Mouse (Mus musculus): ENCODE results near the gene Slc17a7. TPM values are rescaled to one million over a fixed set of nuclear protein-coding genes. Genes with fewer than 3 reads are reported as not detected.

Slc17a7 gene
- polyA plus RNA-seq, 1 experiment from 2014 or later, result not detected

DNA sequence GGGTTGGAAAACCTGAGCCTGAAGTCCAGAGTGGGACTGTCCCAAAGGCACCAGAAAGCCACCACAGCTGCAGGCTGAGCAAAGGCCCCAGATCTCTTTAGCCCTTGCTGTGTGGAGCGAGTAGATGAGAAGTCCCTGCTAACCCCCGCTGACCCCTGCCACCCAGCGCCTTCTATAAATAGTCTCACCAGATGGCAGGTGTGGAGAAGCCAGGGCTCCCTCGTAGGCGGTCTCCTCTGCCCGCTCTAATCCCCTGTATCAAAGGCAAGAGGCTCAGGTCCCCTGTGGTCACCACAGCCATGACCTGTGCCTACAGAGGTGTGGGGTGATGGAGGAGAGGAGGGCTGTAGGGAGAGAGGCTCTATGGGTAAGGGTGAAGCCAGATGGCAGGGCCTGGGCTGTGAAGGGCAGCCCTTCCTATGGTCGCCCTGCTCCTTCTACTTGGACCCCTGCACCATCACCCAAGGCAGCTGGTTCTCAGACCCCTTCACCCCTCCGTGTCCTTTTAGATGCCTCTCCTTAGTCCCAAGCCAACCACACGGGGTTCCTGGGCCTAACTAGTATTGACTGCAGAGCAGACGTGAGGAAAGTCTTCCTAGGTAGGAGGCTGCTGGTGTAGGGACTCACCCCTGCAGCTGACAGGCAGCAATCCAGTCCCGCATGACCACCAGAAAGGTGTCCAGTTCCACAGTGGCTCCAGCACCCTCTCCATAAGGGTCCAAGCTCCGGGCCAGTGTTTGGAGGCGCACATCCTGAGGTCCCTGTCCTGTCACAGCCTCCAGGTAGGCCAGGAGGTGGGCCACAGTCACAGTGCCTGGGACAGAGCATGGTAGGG, 31.8 kb downstream of the Slc17a7 start:
- Histone ChIP-seq H3K27me3 (ENCODE audit: control insufficient read depth, insufficient read depth, low read length) (no peaks in the 10 kb centered on the region), H3K36me3 (ENCODE audit: control insufficient read depth, insufficient read depth, low read length) (no peaks in the 10 kb centered on the region), H3K9me3 (ENCODE audit: control insufficient read depth, low read length) (no peaks in the 10 kb centered on the region), H3K27ac (replicated peaks) (no peak overlapping the region), H3K4me2 (replicated peaks; ENCODE audit: low read depth) (no peak overlapping the region), H3K4me1 (replicated peaks; ENCODE audit: control insufficient read depth, insufficient read depth) (no peaks in the 10 kb centered on the region), H3K9ac (ENCODE audit: low read length) (no peak overlapping the region), H3K4me3 (ENCODE audit: low read depth, low read length) (no peak overlapping the region)
- no peak for ATAC-seq (ENCODE audit: low FRiP score, low TSS enrichment)
- 65% methylated on average over 13 of the region's 13 CpGs for WGBS
- TF ChIP-seq CTCF (IDR thresholded peaks at IDR 0.05; ENCODE audit: low read depth), result no peak
- TF ChIP-seq EP300 (optimal IDR thresholded peaks at IDR 0.05), result no peak
- DNase-seq (ENCODE audit: low spot score), result no peak

DNA sequence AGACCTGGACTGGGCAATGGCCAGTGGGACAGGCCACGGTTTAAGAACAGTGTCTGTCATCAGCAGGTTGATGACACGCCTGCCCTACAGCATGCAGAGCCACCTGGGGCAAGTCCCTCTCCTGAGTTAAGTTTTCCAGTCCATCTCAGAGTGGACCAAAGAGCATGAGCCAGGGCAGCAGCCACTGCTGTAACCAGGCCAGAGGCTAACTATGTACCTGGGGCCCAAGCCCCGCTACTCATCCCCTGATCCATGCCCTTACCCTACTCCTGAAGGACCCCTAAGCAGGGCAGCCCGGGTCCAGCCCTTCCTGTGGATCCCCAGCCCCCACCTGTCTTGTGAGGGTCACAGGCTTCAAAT, 32.4 kb downstream of the Slc17a7 start:
- no peak overlapping the region for H3K4me3 ChIP-seq (ENCODE audit: low read depth, low read length)
- H3K4me1 ChIP-seq (replicated peaks; ENCODE audit: control insufficient read depth, insufficient read depth), result no peaks in the 10 kb centered on the region
- 86% methylated on average over 4 of the region's 4 CpGs for WGBS
- no peaks in the 10 kb centered on the region for H3K36me3 ChIP-seq (ENCODE audit: control insufficient read depth, insufficient read depth, low read length)
- H3K4me2 ChIP-seq (replicated peaks; ENCODE audit: low read depth), result no peak overlapping the region
- H3K27ac ChIP-seq (replicated peaks), result no peak overlapping the region
- TF ChIP-seq EP300 (optimal IDR thresholded peaks at IDR 0.05) (no peak), CTCF (IDR thresholded peaks at IDR 0.05; ENCODE audit: low read depth) (no peak)
- no peak for ATAC-seq (ENCODE audit: low FRiP score, low TSS enrichment)
- H3K9ac ChIP-seq (ENCODE audit: low read length), result no peak overlapping the region
- DNase-seq (ENCODE audit: low spot score), result no peak
- no peaks in the 10 kb centered on the region for H3K27me3 ChIP-seq (ENCODE audit: control insufficient read depth, insufficient read depth, low read length)
- no peaks in the 10 kb centered on the region for H3K9me3 ChIP-seq (ENCODE audit: control insufficient read depth, low read length)

DNA sequence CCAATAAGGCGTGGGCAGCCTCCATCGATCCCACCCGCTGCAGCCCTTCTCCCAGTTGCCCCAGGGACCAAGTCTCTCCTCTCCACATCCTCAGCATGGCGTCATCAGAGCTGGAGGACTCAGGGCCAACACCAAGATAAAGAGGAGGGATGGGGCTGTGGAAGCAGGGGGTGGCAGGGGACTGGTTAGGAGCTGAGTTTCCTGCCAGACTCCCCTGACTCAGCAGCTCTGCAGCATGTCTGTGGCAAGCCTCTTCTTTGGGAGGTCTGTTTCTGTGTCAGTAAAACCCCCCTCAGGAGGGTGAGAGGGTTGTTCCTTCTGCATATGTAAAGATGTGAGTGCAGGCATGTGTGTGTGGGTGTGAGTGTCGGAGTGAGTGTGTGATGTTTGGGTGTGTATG, 33.2 kb downstream of the Slc17a7 start:
- Histone ChIP-seq H3K4me1 (replicated peaks; ENCODE audit: control insufficient read depth, insufficient read depth) (no peaks in the 10 kb centered on the region), H3K27me3 (ENCODE audit: control insufficient read depth, insufficient read depth, low read length) (no peaks in the 10 kb centered on the region), H3K4me2 (replicated peaks; ENCODE audit: low read depth) (no peak overlapping the region), H3K9me3 (ENCODE audit: control insufficient read depth, low read length) (no peaks in the 10 kb centered on the region), H3K36me3 (ENCODE audit: control insufficient read depth, insufficient read depth, low read length) (no peaks in the 10 kb centered on the region), H3K9ac (ENCODE audit: low read length) (no peak overlapping the region), H3K27ac (replicated peaks) (no peak overlapping the region), H3K4me3 (ENCODE audit: low read depth, low read length) (no peak overlapping the region)
- DNase-seq (ENCODE audit: low spot score) (no peak), ATAC-seq (ENCODE audit: low FRiP score, low TSS enrichment) (no peak)
- WGBS, result 77% methylated on average over 5 of the region's 5 CpGs
- TF ChIP-seq EP300 (optimal IDR thresholded peaks at IDR 0.05) (no peak), CTCF (IDR thresholded peaks at IDR 0.05; ENCODE audit: low read depth) (no peak)

DNA sequence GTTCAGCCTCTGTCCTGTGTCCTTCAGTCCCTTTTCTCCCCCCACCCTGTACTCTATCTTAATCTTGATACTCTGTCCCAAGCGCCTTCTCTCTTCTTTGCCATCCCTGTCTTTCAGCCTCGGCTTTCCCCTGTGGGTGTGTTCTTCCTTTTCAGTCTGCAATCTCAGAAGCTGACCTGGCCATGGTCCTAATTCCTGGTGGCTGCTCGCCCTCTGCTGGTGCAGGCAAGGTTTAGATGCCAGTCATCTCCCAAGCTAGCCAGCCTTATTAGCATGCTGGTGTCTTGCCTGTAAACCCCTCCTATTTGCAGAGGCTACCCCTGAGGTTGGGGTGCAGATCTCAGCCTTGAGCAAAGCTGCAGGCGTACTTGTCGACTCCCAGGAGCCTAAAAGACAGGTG, 34.7 kb downstream of the Slc17a7 start:
- Histone ChIP-seq H3K9ac (ENCODE audit: low read length) (0 out of 2 replicates have a peak overlapping the region, but pooled peaks have one; percentile 2), H3K4me3 (ENCODE audit: low read depth, low read length) (no peak overlapping the region), H3K4me2 (replicated peaks; ENCODE audit: low read depth) (no peak overlapping the region), H3K4me1 (replicated peaks; ENCODE audit: control insufficient read depth, insufficient read depth) (no peaks in the 10 kb centered on the region), H3K27ac (replicated peaks) (no peak overlapping the region), H3K9me3 (ENCODE audit: control insufficient read depth, low read length) (no peaks in the 10 kb centered on the region), H3K27me3 (ENCODE audit: control insufficient read depth, insufficient read depth, low read length) (no peaks in the 10 kb centered on the region), H3K36me3 (ENCODE audit: control insufficient read depth, insufficient read depth, low read length) (no peaks in the 10 kb centered on the region)
- TF ChIP-seq CTCF (IDR thresholded peaks at IDR 0.05; ENCODE audit: low read depth) (peak; percentile 92), EP300 (optimal IDR thresholded peaks at IDR 0.05) (no peak)
- peak; percentile 21; the same call in 1 of the 2 replicates for ATAC-seq (ENCODE audit: low FRiP score, low TSS enrichment)
- 9% methylated on average over 5 of the region's 5 CpGs for WGBS
- peak; percentile 83 for DNase-seq (ENCODE audit: low spot score)

DNA sequence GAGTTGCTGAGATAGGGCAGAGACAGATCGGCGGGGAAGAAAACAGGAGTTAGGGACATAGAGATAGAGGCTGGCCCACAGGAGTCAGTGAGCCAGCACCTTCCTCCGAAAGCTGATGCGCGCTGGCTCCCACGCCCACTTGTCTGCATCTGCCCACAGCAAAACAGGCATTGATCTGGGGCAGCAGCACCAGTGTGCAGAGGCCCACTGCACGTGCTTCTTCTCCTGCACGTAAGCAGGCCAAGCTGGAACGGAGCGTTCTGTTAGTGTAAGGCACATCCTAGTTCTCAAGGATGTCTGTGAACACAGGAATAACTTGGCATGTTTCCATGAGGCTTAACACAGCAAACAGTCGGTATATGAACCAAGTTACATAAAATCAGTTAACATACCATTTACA, 35.2 kb downstream of the Slc17a7 start:
- Histone ChIP-seq H3K27me3 (ENCODE audit: control insufficient read depth, insufficient read depth, low read length) (no peaks in the 10 kb centered on the region), H3K9ac (ENCODE audit: low read length) (no peak overlapping the region), H3K36me3 (ENCODE audit: control insufficient read depth, insufficient read depth, low read length) (no peaks in the 10 kb centered on the region), H3K9me3 (ENCODE audit: control insufficient read depth, low read length) (no peaks in the 10 kb centered on the region), H3K4me1 (replicated peaks; ENCODE audit: control insufficient read depth, insufficient read depth) (no peaks in the 10 kb centered on the region), H3K27ac (replicated peaks) (no peak overlapping the region), H3K4me3 (ENCODE audit: low read depth, low read length) (no peak overlapping the region), H3K4me2 (replicated peaks; ENCODE audit: low read depth) (no peak overlapping the region)
- 68% methylated on average over 11 of the region's 11 CpGs for WGBS
- DNase-seq (ENCODE audit: low spot score), result no peak
- TF ChIP-seq CTCF (IDR thresholded peaks at IDR 0.05; ENCODE audit: low read depth) (no peak), EP300 (optimal IDR thresholded peaks at IDR 0.05) (no peak)
- no peak for ATAC-seq (ENCODE audit: low FRiP score, low TSS enrichment)

DNA sequence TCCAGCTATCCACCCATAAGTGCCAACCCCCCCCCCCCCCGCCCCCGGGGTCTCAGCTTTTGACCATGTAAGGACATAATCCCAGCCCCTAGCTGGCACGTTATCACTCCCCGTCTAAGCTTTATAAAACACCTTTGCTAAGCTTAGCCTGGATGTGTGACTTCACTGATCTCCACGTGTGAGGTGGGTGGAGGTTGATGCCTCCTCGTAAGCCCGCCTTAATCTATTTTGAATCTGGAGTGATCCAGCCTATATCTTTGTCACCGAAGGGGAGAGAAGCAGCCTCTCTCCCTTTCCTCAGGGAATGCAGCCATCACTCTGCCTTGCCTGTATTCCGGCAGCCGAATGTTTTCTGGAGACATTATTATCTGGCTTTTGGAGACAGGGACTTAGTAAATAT, 38.9 kb downstream of the Slc17a7 start:
- Histone ChIP-seq H3K27me3 (ENCODE audit: control insufficient read depth, insufficient read depth, low read length) (no peaks in the 10 kb centered on the region), H3K9me3 (ENCODE audit: control insufficient read depth, low read length) (no peaks in the 10 kb centered on the region), H3K4me3 (ENCODE audit: low read depth, low read length) (no peak overlapping the region), H3K27ac (replicated peaks) (no peak overlapping the region), H3K4me1 (replicated peaks; ENCODE audit: control insufficient read depth, insufficient read depth) (no peaks in the 10 kb centered on the region), H3K9ac (ENCODE audit: low read length) (no peak overlapping the region), H3K4me2 (replicated peaks; ENCODE audit: low read depth) (no peak overlapping the region), H3K36me3 (ENCODE audit: control insufficient read depth, insufficient read depth, low read length) (no peaks in the 10 kb centered on the region)
- DNase-seq (ENCODE audit: low spot score) (no peak), ATAC-seq (ENCODE audit: low FRiP score, low TSS enrichment) (no peak)
- 28% methylated on average over 9 of the region's 10 CpGs for WGBS
- TF ChIP-seq CTCF (IDR thresholded peaks at IDR 0.05; ENCODE audit: low read depth), result no peak
- TF ChIP-seq EP300 (optimal IDR thresholded peaks at IDR 0.05), result no peak

Data from stomach, postnatal 0 days (tissue).